Mouse (Mus musculus) T-cell, adult 2 months (primary cell): ENCODE data around the gene Pvr.

Source experiments
- DNase-seq: peaks from one replicate; pipeline ENCODE4 v3.0.0; 2022; ENCODE audit warnings: low spot score

The Pvr gene

DNA sequence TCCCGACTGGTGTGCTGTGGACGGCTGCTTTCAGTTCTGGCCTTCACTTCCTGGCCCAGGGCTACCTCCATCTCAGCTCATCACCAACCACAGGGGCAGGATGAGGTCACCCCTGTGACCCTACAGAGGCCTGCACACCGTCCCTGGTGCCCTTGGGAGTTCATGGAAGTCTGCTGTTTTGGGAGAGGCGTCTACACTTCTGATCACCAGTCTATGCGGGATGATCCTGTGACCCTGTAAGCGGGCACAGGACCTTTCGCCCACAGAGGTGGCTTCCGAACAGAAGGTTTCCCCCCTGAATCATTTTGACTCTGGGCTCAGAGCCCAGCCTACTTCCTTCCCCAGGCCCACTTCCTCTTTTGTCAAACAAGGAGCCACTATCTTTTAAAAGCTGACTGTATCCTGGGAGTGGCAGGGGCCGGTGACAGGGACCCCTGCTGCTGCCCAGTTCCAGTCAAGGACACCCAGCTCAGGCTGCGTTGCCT is 49.8 kb downstream of the Pvr start:
- DNase-seq, result peak; percentile 22

DNA sequence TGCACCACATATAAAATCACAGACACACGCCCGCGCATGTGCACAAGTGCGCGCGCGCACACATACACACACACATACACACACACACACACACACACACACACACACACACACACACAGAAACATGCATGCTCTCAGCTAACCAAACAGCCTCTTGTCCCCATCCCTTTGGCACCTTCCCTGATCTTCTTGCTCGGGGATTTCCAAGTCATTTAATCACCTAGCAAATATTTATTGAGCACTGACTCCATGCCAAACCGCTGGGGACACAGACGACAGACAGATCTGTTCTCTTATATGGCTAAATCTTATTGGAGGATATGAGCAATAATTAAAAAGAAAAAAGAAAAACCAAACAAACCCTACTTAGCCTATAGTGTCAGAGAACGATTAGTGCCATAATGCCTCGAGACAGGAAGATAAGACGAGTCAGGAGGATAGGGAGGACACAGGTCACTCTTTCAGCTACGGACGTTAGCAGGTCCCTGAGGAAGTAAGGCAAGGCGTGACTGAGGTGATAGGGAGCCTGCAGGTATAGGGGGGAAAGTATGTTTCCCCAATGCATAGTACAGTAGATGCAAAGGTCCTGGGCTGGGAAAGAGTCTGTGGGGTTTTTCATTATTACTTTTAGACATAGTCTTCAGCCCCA is 53.1 kb downstream of the Pvr start:
- DNase-seq, result no peak

DNA sequence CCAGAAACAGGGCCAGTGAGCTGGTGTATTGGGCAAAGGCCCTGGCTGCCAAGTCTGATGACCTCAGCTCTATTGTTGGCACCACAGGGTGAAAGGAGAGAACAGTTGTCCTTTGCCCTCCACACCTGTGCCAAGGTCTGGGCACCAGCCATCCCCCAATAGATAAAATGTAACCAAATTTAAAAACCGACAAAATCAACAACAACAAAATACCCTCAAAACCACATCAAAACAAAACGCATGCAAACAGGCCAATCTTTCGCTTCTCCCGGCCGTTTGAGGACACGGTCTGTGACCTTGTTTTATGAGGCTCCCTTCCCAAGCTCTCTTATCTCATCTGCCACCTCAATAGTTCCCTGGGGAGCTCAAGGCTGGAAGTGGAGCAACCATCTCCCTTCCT is 54.5 kb downstream of the Pvr start:
- no peak for DNase-seq

- DNase-seq, result no peak
Observed at GRCm38 (mm10) chr7:19865246-19866036, 55.5 kb downstream of the Pvr start.

DNA sequence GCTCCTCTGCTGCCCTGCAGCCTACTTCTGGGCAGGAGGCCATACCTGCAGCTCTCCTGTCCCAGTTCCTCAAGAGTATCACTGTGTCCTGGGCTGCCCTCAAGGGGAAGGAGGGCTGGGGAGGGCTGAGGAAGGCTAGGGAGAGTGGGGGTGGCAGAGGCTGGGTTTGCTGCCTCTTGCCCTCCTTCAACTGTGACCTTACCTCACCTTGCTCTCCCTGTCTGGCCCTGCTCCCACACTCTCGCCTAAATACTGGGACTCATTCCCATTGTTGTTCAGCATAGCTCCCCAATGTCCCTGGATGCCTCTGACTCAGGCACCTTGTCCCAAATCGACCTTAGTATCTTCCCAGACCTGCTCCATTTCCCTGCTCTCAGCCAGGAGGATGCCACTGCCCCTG is 56.7 kb downstream of the Pvr start:
- no peak for DNase-seq

DNA sequence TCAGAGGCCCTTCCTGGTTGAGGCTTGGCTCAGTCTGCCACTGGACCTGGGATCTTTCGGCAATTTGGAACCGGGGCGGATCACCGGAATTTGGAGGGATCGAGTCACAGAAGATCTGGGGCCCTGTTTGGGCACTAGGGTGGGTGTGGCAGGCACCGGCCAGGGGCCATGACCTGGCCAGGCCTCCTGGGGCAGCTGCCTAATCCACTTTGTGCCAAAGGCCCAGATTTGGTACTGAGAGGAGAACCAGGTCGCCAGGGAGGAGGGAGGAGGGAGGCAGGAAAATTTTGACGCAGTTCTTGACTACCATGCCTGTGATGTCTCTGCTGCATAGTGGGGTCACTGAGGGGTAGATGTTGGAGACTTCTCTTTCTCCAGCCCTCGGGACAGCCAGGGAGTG is 59.8 kb downstream of the Pvr start, which contains the start of gene Ceacam16:
Gene Ceacam16, minus strand, starts transcription at position 101 of the 400 bp plus-strand sequence.
- DNase-seq, result no peak

GRCm38 (mm10) chr7:19859740-19860139 is 61.2 kb downstream of the Pvr start:
- DNase-seq, result peak; percentile 35

DNA sequence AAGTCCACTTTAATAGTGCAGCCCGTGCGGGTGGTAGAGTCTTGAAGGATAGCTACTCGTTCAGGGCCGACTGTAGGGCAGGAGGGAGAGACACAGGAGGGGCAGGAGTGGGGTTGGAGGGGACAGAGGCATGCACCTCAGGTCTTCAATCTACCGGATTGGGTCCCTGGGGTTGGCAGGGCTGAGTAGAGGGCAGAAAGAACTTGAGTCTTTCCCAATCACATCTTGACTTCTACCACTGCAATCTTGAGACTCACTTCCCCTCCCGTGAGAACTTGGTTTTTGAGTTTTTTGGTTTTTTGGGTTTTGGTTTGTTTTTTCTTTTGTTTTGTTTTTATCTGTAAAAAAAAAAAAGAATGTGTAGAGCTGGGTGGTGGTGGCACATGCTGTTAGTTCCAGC is 64.7 kb downstream of the Pvr start:
- no peak for DNase-seq

- DNase-seq, result no peak
Observed at GRCm38 (mm10) chr7:19855663-19856062, 65.3 kb downstream of the Pvr start.
